Mouse (Mus musculus): ENCODE results near the gene B3galt6.

The B3galt6 gene

DNA sequence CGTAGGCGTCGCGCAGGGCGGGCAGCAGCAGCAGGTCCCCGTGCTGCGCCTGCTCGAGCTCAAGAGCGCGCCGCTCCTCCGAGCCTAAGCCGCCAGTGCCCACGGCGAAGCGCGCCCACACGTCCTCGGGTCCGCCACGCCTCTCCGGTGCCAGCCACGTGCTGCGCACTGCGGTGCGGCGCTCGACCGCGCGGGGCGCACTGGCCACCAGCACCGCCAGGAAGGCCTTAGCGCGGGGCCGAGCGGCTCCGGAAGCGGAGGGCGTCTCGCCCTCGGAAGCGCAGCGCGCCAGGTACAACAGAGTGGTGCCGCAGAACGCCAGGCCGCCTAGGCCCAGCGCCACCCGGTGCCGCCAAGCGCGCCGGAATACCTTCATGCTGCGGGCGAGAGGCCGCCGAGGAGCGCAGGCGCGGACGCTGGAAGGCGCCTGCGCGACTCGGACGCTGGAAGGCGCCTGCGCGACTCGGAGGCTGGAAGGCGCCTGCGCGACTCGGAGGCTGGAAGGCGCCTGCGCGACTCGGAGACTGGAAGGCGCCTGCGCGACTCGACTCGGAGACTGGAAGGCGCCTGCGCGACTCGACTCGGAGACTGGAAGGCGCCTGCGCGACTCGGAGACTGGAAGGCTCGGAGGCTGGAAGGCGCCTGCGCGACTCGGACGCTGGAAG, at the start of gene B3galt6, which contains the start of gene Sdf4:
Gene B3galt6 (minus strand): TSS at position 409 of the 665 bp plus-strand sequence.
Gene Sdf4 (plus strand): TSS at position 632 of the 665 bp plus-strand sequence.
- DNase-seq (ENCODE audit: low read depth): peak; percentile 93

DNA sequence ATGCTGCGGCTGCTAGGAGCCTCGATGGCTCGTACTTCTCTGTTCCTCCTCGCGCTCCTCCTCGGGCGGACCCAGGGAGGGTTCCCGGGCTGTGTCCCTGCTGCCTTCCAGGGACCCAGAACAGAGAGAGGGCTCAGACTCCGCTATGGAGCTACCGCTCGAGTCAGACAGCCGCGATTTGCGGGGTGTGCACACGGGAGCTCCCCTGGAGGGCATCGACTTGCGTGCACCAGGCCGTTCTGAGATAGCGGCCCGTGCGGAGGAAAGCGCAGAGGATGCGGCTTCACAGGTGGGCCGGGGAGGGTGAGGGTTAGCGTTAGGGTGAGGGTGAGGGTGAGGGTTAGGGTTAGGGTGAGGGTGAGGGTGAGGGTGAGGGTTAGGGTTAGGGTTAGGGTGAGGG, 42.5 kb upstream of the B3galt6 start:
- peak; percentile 64 for DNase-seq (ENCODE audit: low read depth)

DNA sequence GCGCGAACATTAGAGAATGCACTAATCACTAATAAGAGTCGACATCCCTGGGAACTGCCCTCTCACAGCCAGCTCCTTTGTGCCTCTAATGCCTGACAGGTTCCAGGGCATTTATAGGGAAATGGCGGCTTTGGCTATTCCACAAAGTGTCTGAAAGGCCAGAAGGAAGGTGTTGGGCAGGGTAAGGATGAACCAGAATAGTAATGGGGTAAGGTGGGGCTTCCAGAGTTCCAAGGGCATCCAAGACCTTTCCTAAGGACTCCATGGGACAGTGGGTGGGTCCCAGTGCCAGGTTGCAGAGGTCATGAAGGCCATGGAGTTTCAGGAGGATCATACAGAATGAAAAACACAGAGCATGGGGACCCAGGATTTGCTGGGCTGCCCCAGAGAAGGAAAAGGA, 41.9 kb upstream of the B3galt6 start:
- DNase-seq (ENCODE audit: low read depth): no peak

DNA sequence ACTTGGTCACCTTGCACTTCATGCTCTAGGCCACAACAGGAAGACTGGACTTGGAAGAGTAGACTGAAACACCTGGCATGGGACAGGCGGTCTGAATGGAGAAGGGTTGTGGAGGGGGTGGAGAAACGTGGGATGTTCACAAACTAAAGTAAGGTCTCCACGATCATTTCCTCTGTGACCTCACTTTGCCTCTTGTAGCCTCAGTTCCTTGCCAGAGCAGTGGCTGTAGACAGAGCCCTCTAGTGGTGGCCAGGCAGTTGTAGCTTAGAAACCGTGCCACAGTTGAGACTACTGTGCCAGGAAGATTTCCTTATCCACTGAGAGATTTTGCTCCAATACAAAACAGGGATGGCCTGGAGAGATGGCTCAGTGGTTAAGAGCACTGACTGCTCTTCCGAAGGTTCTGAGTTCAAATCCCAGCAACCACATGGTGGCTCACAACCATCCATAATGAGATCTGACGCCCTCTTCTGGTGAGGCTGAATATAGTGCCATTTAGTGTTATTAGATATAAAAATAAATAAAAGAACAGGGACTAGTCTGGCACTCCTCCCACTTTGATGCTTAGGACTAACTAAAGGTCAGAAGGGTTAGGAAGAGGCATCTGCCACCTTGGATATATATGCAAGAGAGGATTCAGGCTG, 41.1 kb upstream of the B3galt6 start:
- DNase-seq (ENCODE audit: low read depth): peak; percentile 93

DNA sequence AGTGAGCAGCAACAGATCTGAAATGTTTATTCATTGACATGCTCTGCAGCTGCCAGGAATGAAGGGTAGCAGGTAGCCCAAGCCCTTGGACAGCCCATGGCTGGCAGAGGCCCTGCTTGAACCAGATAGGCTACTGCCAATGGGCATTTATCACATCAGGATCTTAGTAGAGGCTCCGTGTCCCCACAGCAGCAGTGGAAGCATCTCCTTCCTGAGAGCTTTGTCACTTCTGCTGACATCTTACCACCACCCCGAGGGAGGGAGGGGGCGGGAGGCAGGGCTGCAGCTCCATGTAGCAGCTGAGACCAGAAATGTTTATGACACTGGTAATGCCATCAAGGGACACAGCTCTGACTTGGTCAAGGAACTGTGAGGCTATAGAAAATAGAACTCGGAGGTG, 40.4 kb upstream of the B3galt6 start:
- peak; percentile 84 for DNase-seq (ENCODE audit: low read depth)

DNA sequence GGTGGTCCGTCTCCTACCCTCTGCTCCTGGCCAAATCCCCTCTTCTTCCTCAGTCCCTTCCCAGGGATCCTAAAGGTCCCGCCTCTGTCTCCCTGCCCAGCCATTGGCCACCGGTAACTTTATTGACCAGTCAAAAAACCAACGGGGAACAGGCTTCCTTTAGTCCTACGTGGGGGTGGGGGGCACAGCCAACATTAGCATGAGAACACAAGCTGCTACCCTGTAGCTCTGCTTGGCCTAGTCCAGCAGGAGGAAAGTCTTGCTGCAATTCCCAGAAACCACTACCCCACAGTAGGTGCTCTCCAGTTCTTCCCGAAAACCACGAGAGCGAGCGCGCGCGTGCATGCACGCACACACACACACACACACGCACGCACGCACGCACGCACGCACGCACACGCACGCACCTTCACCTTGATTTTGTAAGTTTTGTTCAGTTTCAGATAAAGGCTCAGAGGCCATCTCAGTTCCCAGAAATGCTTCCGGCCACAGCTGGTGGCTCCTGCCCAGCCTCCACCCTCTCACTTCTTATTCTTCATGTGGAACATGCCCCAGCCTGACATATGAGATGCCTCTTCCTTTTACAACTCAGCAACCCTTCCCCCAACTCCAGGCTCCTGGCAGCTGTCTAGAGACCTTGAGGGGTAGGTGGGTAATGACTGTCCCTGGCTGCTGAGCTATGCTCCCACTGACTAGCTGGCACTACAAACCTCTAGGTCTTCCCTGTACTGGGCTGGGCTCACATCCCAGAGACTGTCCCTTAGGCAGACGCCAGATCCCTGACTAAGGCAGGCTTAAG, 39.3 kb upstream of the B3galt6 start:
- DNase-seq (ENCODE audit: low read depth): peak; percentile 91

DNA sequence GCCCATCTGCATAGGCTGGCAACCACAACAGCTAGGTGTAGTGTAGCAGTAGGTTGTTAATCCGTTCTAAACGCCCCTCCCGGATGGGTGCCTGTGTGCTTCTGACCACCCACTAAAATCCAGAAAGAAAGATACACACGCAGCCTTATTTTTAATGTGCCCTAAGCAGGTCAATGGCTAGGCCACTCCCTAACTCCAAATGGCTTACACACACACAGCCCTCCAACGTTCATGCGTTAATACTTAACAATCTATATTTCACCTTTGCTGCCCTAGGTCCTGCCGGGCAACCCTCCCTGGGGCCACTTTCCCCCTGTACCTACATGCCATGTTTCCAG, 38.8 kb upstream of the B3galt6 start:
- DNase-seq (ENCODE audit: low read depth): no peak

DNA sequence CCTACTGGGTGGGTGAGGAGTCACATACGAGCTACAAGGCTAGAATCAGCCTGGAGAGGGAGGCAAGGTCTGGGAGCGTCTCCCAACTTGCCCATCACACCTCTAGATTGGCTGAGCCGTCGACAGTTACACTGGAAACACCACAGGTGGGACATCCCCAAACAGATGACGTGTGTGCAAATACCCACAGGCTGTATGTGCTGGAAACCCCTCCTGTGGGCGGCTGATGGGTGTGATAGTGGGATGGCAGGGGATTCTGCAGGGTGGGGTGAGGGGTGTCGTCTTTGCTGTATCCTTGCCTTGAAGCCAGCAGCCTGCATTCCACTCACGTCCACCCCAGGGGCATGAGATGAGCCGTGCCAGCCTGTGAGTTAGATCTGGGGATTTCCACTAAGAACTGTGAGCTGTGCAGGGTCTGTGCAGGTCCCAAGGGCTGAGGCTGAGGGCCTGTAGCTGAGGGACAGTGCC, 38.2 kb upstream of the B3galt6 start:
- peak; percentile 92 for DNase-seq (ENCODE audit: low read depth)

DNA sequence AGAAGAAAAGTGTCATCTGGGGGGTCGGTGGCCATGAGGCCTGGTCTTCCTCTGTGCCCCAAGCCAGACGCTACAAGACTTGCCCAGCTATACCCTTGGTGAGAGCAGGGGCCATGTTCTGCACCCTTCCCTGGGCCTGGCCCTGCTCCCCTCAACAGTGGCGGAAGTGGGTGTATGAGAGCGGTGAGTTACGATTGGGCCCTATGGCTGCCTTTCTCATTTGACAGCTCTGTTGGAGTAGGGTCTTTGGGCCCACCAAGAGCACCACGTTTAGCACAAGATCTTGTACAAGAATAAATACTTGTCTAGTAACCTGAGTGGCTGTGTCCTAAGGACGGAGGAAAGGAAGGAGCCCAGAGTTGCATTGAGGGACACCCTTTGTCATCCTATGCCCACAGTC, 36.1 kb upstream of the B3galt6 start:
- DNase-seq (ENCODE audit: low read depth): peak; percentile 78

DNA sequence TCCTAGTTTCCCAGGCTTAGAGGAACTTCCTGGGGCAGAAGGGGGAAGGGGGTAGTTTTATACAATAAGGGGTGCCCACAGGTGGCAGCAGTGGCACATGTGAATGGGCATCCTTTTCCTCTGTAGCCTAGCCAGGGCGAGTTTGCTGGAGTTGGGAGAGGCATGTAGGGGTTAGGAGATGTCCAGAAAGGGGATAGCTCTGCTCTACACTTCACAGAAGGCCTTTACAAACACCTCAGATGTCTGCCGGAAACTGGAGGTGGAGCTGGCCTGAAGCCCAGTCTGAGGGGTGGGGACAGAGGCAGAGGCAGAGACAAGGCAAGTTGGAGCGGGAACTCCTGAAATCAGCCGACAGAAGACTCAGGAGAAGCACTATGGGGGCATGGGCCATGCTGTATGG, 33.6 kb upstream of the B3galt6 start, which contains the start of gene Tnfrsf18:
Gene Tnfrsf18 (plus strand): TSS at position 152 of the 400 bp plus-strand sequence.
- DNase-seq (ENCODE audit: low read depth): peak; percentile 89

DNA sequence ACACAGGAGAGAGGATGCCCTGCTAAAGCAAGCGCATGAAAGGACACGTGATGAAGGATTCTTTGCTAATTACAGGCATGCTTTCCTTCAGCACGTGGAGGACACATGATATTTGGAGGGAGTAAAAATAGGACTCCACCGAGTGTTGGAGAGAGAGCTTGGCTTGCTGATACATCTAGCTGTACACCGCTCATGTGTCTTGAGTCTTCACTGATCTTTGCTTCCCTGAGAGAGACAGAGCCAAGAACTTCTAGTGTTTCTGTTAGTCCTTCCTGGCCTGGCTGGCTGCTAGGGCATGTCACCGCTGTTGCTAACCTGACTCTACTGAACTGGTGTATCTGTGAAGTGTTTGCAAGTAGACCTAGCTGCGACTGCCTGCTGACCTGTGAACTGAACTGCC, 31.7 kb upstream of the B3galt6 start:
- peak; percentile 63 for DNase-seq (ENCODE audit: low read depth)

DNA sequence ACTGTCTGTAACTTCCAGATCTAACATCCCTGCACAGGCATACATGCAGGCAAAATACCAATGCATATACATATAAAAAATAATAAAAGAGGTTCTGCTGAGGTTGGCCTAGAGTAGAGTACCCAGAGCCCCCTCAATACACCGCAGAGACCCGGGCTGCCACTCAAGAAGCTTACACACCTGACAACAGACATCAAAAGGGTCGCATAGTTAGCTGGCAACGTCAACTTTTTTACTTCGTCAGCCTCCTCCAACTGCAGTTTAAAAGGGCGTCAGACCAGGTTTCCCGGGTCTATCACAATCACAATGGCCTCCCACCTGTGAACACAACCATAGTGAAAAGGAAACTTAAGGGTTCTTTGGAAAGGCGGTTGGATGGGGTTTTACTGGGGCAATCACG, 31.1 kb upstream of the B3galt6 start:
- peak; percentile 74 for DNase-seq (ENCODE audit: low read depth)

DNA sequence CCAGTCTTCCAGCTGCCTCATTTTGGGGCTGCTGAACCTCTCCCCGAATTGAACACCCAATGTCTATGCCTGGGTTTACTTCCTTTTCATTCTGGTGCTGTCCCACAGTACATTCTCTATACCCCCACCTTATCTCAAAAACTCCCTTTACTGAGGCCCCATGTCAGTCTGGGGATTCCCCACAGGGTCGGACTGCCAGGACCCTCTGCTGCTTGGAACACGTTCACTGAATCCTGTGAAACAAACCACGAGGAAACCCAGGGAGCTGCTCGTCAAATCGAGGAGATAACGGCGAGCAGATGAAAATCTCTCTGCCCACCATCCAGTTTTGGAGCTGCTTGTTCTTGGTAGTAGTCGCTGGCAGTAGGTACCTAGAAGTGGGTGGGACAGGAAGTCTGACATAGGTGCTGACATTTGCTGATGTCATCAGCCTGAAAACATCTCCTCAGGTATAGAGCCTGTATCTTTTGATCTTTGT, 29.5 kb upstream of the B3galt6 start:
- peak; percentile 97 for DNase-seq (ENCODE audit: low read depth)

DNA sequence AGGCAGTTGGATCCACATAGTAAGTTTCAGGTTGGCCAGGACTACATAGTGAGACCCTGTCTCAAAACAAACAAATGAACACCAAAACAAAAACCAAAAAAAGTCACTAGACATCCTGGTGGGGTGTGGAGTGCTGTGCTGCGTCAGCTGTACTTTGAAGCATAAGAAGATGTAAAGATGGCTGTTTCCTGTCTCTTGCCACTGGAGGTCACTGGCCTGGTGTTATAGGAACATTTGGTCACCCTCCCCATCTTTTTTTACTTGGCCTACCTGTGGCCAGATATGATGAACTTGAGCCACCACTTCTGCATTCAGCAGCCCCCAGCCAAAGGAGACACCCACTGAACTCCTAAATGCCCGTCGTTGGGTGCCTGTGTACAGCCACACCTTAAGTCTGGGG, 28.9 kb upstream of the B3galt6 start:
- DNase-seq (ENCODE audit: low read depth): peak; percentile 89

DNA sequence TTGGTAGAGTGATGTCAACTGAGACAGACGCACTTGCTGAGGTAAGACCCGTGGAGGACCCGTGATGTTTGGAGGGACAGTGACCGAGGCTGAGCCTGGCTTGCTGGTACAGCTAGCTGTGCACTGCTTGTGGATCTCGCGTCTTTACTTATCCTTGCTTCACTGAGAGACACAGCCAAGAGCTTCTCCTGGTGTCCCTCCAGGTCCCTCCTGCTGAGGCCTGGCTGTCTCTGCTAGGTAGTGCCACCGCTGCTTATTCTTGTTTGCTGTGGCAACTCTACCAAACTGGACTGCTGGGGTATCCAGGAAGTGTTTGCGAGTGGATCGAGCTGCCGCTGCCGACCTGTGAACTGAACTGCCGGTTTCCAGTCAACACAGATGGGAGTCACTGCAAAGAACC, 27.3 kb upstream of the B3galt6 start:
- DNase-seq (ENCODE audit: low read depth): peak; percentile 63

DNA sequence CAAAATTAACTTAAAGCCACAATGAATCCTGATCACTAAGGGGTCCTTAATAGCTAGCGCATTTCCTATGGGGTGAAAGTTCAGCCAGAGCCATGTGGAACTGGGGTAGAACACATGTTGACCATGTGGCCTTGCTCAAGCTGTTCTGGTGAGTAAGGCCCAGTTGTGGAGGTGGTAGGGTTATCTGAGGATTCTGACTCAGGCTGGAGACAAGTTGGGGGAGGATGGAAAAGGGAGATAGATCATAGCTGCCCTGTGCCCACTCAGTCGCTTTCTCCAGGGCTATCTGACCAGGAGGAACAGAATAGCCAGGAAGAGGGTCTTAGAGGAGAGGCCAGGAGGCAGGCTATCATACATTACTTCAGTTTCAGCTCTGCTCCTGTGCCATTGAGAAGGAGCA, 22.0 kb upstream of the B3galt6 start:
- peak; percentile 61 for DNase-seq (ENCODE audit: low read depth)

DNA sequence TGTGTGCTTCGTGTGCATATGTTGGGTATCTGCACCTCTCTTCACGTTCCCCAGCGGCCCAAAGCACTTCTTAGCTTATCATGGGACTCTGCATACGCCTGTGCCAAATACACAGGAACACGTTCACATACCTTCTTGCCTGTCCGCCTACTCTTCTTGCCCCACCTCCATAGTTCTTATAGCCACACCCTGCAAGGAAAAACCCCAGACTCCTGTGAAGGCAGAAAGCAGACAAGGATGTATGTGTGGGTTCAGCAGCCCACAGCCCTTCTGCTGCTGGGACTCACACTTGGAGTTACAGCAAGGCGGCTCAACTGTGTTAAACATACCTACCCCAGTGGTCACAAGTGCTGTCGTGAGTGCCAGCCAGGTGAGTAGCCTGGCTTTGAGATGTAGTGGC, 21.2 kb upstream of the B3galt6 start, which contains the start of gene Tnfrsf4:
Gene Tnfrsf4 (plus strand): TSS at position 207 of the 400 bp plus-strand sequence.
- DNase-seq (ENCODE audit: low read depth): peak; percentile 94

DNA sequence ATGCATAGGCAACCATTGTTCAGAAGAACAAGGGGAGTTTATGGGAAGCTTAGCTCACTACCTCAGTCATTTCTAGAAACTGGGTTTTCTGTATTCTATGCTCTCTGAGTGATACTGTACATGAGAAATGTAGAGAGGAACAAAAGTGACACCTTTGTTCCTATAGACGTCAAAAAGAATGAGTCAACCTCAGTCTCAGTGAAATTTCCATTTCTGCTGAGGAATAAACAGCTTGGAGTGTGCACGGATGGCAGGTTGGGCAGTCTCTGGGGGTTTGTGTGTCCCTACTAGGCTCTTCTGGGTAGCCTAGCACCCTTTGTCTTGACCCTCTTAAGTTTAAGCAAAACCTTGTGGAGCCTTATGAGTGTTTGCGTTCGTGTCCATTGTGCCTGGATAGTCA, 15.9 kb upstream of the B3galt6 start:
- DNase-seq (ENCODE audit: low read depth): peak; percentile 88

DNA sequence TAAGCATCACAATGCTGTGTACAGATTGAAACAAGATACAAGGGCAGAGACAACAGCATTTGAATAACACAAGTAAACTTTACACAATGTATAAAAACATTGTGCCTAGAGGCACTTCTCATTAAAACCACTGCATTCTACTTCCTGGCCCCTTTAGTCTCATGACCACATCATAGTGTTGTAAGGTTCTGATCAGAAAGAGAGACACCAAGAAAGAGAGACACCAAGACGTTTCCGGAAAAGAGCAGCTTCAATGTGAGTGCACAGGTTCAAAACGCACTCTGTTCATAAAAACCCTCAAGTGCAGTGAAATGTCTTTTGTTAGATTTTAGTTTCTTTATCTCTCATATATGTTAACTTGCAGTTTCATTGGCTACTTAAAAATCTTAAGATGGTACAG, 11.7 kb upstream of the B3galt6 start:
- DNase-seq (ENCODE audit: low read depth): peak; percentile 82

DNA sequence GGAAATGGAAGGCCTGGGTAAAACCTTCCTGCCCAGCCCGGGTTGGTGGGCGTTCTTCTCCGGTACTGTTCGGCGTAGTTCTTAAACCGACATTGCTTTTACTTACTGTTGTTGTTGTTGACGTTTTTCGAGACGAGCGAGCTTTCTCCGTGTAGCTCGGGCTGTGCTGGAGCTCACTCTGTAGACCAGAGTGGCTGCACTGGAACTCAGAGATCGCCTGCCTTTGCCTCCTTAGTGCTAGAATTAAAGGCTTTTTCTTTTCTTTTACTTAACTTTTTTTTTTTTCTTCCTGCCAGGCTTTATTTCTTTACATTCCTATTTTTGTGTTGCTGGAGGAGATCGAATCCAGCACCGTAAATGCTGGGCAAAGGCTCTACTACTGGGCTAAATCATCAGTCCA, 1.2 kb upstream of the B3galt6 start:
- no peak for DNase-seq (ENCODE audit: low read depth)

DNA sequence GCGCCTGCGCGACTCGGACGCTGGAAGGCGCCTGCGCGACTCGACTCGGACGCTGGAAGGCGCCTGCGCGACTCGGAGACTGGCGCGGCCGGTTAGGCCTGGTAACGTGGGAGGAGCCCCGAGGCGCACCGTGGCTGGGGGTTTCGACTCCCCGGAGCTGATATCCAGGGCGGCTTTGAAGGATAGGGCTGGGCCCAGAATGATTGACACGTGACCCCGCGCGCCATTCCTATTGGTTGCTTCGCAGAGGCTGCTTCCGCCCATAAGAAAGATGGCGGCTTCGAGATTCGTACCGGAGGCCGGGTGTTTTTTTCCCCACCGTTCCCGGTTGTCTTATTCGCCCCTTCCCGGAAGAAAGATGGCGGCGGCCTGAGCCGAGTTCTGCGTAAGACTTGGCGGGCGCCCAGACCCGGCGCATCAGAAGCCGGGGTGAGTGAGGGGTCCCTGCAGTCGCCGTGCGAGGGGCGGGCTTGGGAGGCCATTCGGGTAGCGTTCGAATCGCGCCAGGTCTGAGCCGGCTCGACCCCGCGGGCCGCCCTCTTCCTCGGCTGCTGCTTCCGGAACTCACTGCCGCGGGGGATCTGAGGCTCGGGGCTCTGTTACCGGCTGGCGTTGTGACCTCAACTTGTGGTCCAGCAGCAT, 578 bp upstream of the B3galt6 start:
- peak; percentile 99 for DNase-seq (ENCODE audit: low read depth)

DNA sequence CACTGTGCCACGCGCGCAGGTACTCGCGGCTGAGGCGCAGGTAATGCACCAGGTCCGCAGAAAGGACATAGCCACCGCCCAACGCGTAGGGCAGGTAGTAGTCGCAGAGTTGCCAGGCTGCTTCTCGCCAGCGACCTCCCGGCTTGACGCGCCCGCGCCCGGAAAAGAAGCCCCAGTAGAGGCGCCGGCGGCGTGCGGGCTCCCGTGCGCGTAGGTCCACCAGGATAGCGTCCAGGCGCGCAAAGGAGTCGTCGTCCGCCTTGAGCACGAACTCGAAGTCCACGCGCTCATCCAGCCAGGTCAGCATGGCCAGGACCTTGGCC, 580 bp downstream of the B3galt6 start:
- no peak for DNase-seq (ENCODE audit: low read depth)

Measured in induced T-regulatory cell, adult 2 months (primary cell).